Mouse (Mus musculus) heart, adult 2 months (tissue): ENCODE data around the gene Snrpa.

Experiments
- CTCF ChIP-seq: fragments of 200-600 bp; IDR thresholded peaks from 2 replicates; pipeline ENCODE4 v1.8.1; 2022; ENCODE audit warnings: antibody characterized with exemption, mild to moderate bottlenecking, moderate library complexity
- EP300 ChIP-seq: fragments of 200-500 bp; IDR thresholded peaks from 2 replicates; pipeline ENCODE4 v1.6.1; 2011; ENCODE audit warnings: low read depth, low read length, control low read depth; ENCODE audit not compliant: insufficient read depth
- POLR2A ChIP-seq: fragments of 200-500 bp; IDR thresholded peaks from 2 replicates; pipeline ENCODE4 v1.6.1; 2011; ENCODE audit warnings: mild to moderate bottlenecking, low read depth, low read length, control low read depth; ENCODE audit not compliant: insufficient read depth

GRCm38 (mm10) chr7:27163450-27163805 is 32.6 kb downstream of the Snrpa start:
- no peak for TF ChIP-seq EP300
- no peak for TF ChIP-seq CTCF
- TF ChIP-seq POLR2A, result no peak
